Mouse (Mus musculus): ENCODE data around the gene Hk2. TPM values are rescaled to one million over a fixed set of nuclear protein-coding genes. Genes with fewer than 3 reads are reported as not detected.

Hk2 gene
- 7.8 and 10.9 TPM in 2 replicates for polyA plus RNA-seq (2012; rRNA removed)

GRCm38 (mm10) chr6:82774321-82774764, at the start of gene Hk2:
Gene Hk2, minus strand, starts transcription at chr6:82774454.
- H3K27me3 ChIP-seq (ENCODE audit: control insufficient read depth, insufficient read depth, low read length), result no peaks in the 10 kb centered on the region
- H3K36me3 ChIP-seq (ENCODE audit: control insufficient read depth, insufficient read depth, low read length), result no peaks in the 10 kb centered on the region
- H3K4me1 ChIP-seq (ENCODE audit: control insufficient read depth, insufficient read depth, low read length), result peaks cover 19% of the 10 kb centered on the region
- peak within 1 kb of the TSS; percentile 62 for H3K27ac ChIP-seq (ENCODE audit: control insufficient read depth, insufficient read depth, low read depth, low read length)
- peak within 1 kb of the TSS; percentile 85 for H3K4me3 ChIP-seq (ENCODE audit: control insufficient read depth, low read depth, low read length)
- TF ChIP-seq CTCF (IDR thresholded peaks at IDR 0.05; ENCODE audit: control insufficient read depth, insufficient read depth, insufficient replicate concordance, low read depth, low read length) (no peak), POLR2A (IDR thresholded peaks at IDR 0.05; ENCODE audit: control insufficient read depth, low read depth, low read length) (peak; percentile 87)

- TF ChIP-seq POLR2A (IDR thresholded peaks at IDR 0.05; ENCODE audit: control insufficient read depth, low read depth, low read length), result no peak
- no peak for TF ChIP-seq CTCF (IDR thresholded peaks at IDR 0.05; ENCODE audit: control insufficient read depth, insufficient read depth, insufficient replicate concordance, low read depth, low read length)
- Histone ChIP-seq H3K36me3 (ENCODE audit: control insufficient read depth, insufficient read depth, low read length) (no peaks in the 10 kb centered on the region), H3K27me3 (ENCODE audit: control insufficient read depth, insufficient read depth, low read length) (no peaks in the 10 kb centered on the region), H3K4me1 (ENCODE audit: control insufficient read depth, insufficient read depth, low read length) (peaks cover 7% of the 10 kb centered on the region), H3K27ac (ENCODE audit: control insufficient read depth, insufficient read depth, low read depth, low read length) (no peak overlapping the region), H3K4me3 (ENCODE audit: control insufficient read depth, low read depth, low read length) (no peak overlapping the region)
Measured at GRCm38 (mm10) chr6:82821758-82822253, 47.6 kb upstream of the Hk2 start.

DNA sequence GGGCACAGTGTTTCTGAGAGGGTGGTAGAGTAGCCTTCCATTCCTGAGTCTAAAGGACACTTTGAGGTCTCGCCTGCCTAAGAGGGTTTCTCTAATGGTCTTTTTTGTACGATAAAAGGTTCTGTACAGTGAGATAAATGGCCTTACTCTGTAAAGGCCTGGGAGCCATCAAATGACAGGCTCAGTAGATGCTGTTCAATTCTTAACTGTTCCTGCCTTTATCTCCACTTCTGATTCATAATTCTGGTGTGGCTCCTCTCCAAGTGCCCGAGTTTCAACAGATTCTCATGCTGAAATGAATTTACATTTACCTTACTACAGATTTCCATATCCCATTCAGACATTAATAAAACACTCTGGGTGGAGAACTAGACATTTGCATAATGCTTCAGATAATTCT, 46.5 kb upstream of the Hk2 start:
- Histone ChIP-seq H3K4me3 (ENCODE audit: control insufficient read depth, low read depth, low read length) (no peak overlapping the region), H3K4me1 (ENCODE audit: control insufficient read depth, insufficient read depth, low read length) (peaks cover 7% of the 10 kb centered on the region), H3K27me3 (ENCODE audit: control insufficient read depth, insufficient read depth, low read length) (no peaks in the 10 kb centered on the region), H3K36me3 (ENCODE audit: control insufficient read depth, insufficient read depth, low read length) (no peaks in the 10 kb centered on the region), H3K27ac (ENCODE audit: control insufficient read depth, insufficient read depth, low read depth, low read length) (no peak overlapping the region)
- TF ChIP-seq CTCF (IDR thresholded peaks at IDR 0.05; ENCODE audit: control insufficient read depth, insufficient read depth, insufficient replicate concordance, low read depth, low read length) (no peak), POLR2A (IDR thresholded peaks at IDR 0.05; ENCODE audit: control insufficient read depth, low read depth, low read length) (no peak)

DNA sequence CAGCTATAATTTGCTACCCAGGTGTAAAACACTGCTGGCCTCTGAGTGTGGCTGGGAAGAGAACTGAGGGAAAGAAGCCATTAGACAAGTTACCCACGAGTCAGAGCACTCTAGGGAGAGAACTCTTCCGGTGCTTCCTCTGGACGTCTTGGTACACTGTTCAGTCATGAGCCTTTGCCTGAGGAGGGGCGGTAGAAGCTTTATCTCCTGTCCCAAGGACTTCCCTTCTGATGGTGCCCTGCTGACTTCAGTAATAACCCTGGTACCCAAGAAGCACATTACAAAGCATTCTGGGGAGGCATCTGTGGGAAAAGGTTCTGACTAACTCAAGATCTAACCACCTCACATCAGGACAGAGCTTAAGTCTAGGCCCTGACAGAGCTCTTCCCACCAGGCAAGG, 40.6 kb upstream of the Hk2 start:
- Histone ChIP-seq H3K36me3 (ENCODE audit: control insufficient read depth, insufficient read depth, low read length) (no peaks in the 10 kb centered on the region), H3K4me3 (ENCODE audit: control insufficient read depth, low read depth, low read length) (no peak overlapping the region), H3K27ac (ENCODE audit: control insufficient read depth, insufficient read depth, low read depth, low read length) (no peak overlapping the region), H3K27me3 (ENCODE audit: control insufficient read depth, insufficient read depth, low read length) (no peaks in the 10 kb centered on the region), H3K4me1 (ENCODE audit: control insufficient read depth, insufficient read depth, low read length) (no peaks in the 10 kb centered on the region)
- TF ChIP-seq CTCF (IDR thresholded peaks at IDR 0.05; ENCODE audit: control insufficient read depth, insufficient read depth, insufficient replicate concordance, low read depth, low read length), result no peak
- TF ChIP-seq POLR2A (IDR thresholded peaks at IDR 0.05; ENCODE audit: control insufficient read depth, low read depth, low read length), result no peak

- Histone ChIP-seq H3K4me1 (ENCODE audit: control insufficient read depth, insufficient read depth, low read length) (no peaks in the 10 kb centered on the region; the same call in 1 of the 2 replicates), H3K27ac (ENCODE audit: control insufficient read depth, insufficient read depth, low read depth, low read length) (peak overlapping the region; percentile 76), H3K4me3 (ENCODE audit: control insufficient read depth, low read depth, low read length) (no peak overlapping the region), H3K36me3 (ENCODE audit: control insufficient read depth, insufficient read depth, low read length) (no peaks in the 10 kb centered on the region), H3K27me3 (ENCODE audit: control insufficient read depth, insufficient read depth, low read length) (no peaks in the 10 kb centered on the region)
- TF ChIP-seq CTCF (IDR thresholded peaks at IDR 0.05; ENCODE audit: control insufficient read depth, insufficient read depth, insufficient replicate concordance, low read depth, low read length) (no peak), POLR2A (IDR thresholded peaks at IDR 0.05; ENCODE audit: control insufficient read depth, low read depth, low read length) (no peak)
Measured at GRCm38 (mm10) chr6:82807984-82808700, 33.9 kb upstream of the Hk2 start.

GRCm38 (mm10) chr6:82806971-82807370, 32.7 kb upstream of the Hk2 start:
- Histone ChIP-seq H3K4me1 (ENCODE audit: control insufficient read depth, insufficient read depth, low read length) (no peaks in the 10 kb centered on the region; the same call in 1 of the 2 replicates), H3K36me3 (ENCODE audit: control insufficient read depth, insufficient read depth, low read length) (no peaks in the 10 kb centered on the region), H3K27ac (ENCODE audit: control insufficient read depth, insufficient read depth, low read depth, low read length) (peak overlapping the region; percentile 4), H3K4me3 (ENCODE audit: control insufficient read depth, low read depth, low read length) (no peak overlapping the region), H3K27me3 (ENCODE audit: control insufficient read depth, insufficient read depth, low read length) (no peaks in the 10 kb centered on the region)
- TF ChIP-seq POLR2A (IDR thresholded peaks at IDR 0.05; ENCODE audit: control insufficient read depth, low read depth, low read length), result no peak
- no peak for TF ChIP-seq CTCF (IDR thresholded peaks at IDR 0.05; ENCODE audit: control insufficient read depth, insufficient read depth, insufficient replicate concordance, low read depth, low read length)

- H3K27me3 ChIP-seq (ENCODE audit: control insufficient read depth, insufficient read depth, low read length), result no peaks in the 10 kb centered on the region
- H3K36me3 ChIP-seq (ENCODE audit: control insufficient read depth, insufficient read depth, low read length), result no peaks in the 10 kb centered on the region
- no peak overlapping the region for H3K4me3 ChIP-seq (ENCODE audit: control insufficient read depth, low read depth, low read length)
- TF ChIP-seq CTCF (IDR thresholded peaks at IDR 0.05; ENCODE audit: control insufficient read depth, insufficient read depth, insufficient replicate concordance, low read depth, low read length) (no peak), POLR2A (IDR thresholded peaks at IDR 0.05; ENCODE audit: control insufficient read depth, low read depth, low read length) (no peak)
- peak overlapping the region; percentile 4; the same call in 1 of the 2 replicates for H3K27ac ChIP-seq (ENCODE audit: control insufficient read depth, insufficient read depth, low read depth, low read length)
- no peaks in the 10 kb centered on the region; the same call in 1 of the 2 replicates for H3K4me1 ChIP-seq (ENCODE audit: control insufficient read depth, insufficient read depth, low read length)
Measured at GRCm38 (mm10) chr6:82806503-82806902, 32.2 kb upstream of the Hk2 start.

Data from testis, adult 2 months (tissue).